ENCODE assay signal across 8 mouse cellular contexts in genomic region chr6:33929342-33930086, GRCm38 (mm10).
A peak's percentile ranks its signal among the peaks of the same experiment; 100 is the strongest.
DNase-seq lines count a peak whose midpoint lies in the region; ATAC-seq and TF ChIP-seq lines count a peak whose summit lies in the region.

No protein-coding gene starts in this region.

- no peak overlapping the region for H3K27ac ChIP-seq in embryonic facial prominence, embryonic 11.5 days (replicated peaks; ENCODE audit: low read depth, low read length)
- no peak overlapping the region for H3K27ac ChIP-seq in heart, adult 2 months
- no peak overlapping the region for H3K27ac ChIP-seq in midbrain, embryonic 16.5 days (ENCODE audit: low read length)

- TF ChIP-seq EP300 in heart, adult 2 months (IDR thresholded peaks at IDR 0.05; ENCODE audit: insufficient read depth, low read depth, low read length) = peak; percentile 73; the same call in 1 of the 2 replicates

- intact Hi-C loops in heart, adult 2 months (cut with DNase I) = no loop called here
- intact Hi-C loops in left cerebral cortex, postnatal 4 days (cut with DNase I) = no loop called here

- no peaks in the 10 kb centered on the region for H3K9me3 ChIP-seq in embryonic facial prominence, embryonic 11.5 days (replicated peaks; ENCODE audit: control insufficient read depth, low read length)
- no peaks in the 10 kb centered on the region for H3K9me3 ChIP-seq in midbrain, embryonic 16.5 days (replicated peaks; ENCODE audit: control insufficient read depth, low read length, poor library complexity, severe bottlenecking)

- peak; percentile 76; the same call in 1 of the 2 replicates for ATAC-seq in embryonic facial prominence, embryonic 11.5 days (replicated peaks; ENCODE audit: insufficient number of reproducible peaks, low FRiP score, low TSS enrichment, low read depth)
- peak; percentile 91 for ATAC-seq in midbrain, embryonic 16.5 days

- DNase-seq in 3T3-L1 (ENCODE audit: low read depth, low spot score) = peak; percentile 90
- peak; percentile 88 for DNase-seq in adrenal gland, postnatal 14 days
- DNase-seq in embryonic facial prominence, embryonic 11.5 days (ENCODE audit: low spot score) = peak; percentile 87
- DNase-seq in heart, adult 2 months = peak; percentile 70 to 77
- DNase-seq in kidney, adult 18-20 months = peak; percentile 81
- peak; percentile 88 for DNase-seq in left cerebral cortex, postnatal 4 days
- DNase-seq in spleen, postnatal 36 days (ENCODE audit: low spot score in 2 of 2) = peak; percentile 39 to 50

- 23% methylated on average over 13 of the region's 13 CpGs for WGBS in embryonic facial prominence, embryonic 11.5 days
- 17% methylated on average over 13 of the region's 13 CpGs for WGBS in heart, adult 2 months
- WGBS in midbrain, embryonic 16.5 days = 20% methylated on average over 13 of the region's 13 CpGs

- no peak overlapping the region for H3K4me3 ChIP-seq in embryonic facial prominence, embryonic 11.5 days (ENCODE audit: low read depth, low read length)
- H3K4me3 ChIP-seq in heart, adult 2 months = no peak overlapping the region
- H3K4me3 ChIP-seq in midbrain, embryonic 16.5 days (ENCODE audit: low read depth, low read length) = no peak overlapping the region

- H3K4me2 ChIP-seq in embryonic facial prominence, embryonic 11.5 days (ENCODE audit: low read depth, low read length) = no peak overlapping the region
- no peak overlapping the region for H3K4me2 ChIP-seq in midbrain, embryonic 16.5 days (ENCODE audit: low read length)

- H3K27me3 ChIP-seq in embryonic facial prominence, embryonic 11.5 days (ENCODE audit: control insufficient read depth, insufficient read depth, low read length) = no peaks in the 10 kb centered on the region
- no peaks in the 10 kb centered on the region for H3K27me3 ChIP-seq in heart, adult 2 months (ENCODE audit: control insufficient read depth, insufficient read depth, low read length)
- H3K27me3 ChIP-seq in midbrain, embryonic 16.5 days (ENCODE audit: control insufficient read depth, insufficient read depth, low read depth, low read length) = no peaks in the 10 kb centered on the region

- H3K4me1 ChIP-seq in embryonic facial prominence, embryonic 11.5 days (ENCODE audit: control insufficient read depth, insufficient read depth, low read length) = no peaks in the 10 kb centered on the region
- H3K4me1 ChIP-seq in heart, adult 2 months (ENCODE audit: control insufficient read depth, insufficient read depth, low read length) = 0 out of 2 replicates have a peak, but pooled peaks cover 1% of the 10 kb centered on the region
- peaks cover 6% of the 10 kb centered on the region; the same call in 1 of the 2 replicates for H3K4me1 ChIP-seq in midbrain, embryonic 16.5 days (ENCODE audit: control insufficient read depth, insufficient read depth, low read length)

- TF ChIP-seq POLR2A in heart, adult 2 months (IDR thresholded peaks at IDR 0.05; ENCODE audit: insufficient read depth, low read depth, low read length) = no peak

- TF ChIP-seq CTCF in heart, adult 2 months (IDR thresholded peaks at IDR 0.05) = peak; percentile 93

- no peaks in the 10 kb centered on the region for H3K36me3 ChIP-seq in embryonic facial prominence, embryonic 11.5 days (replicated peaks; ENCODE audit: control insufficient read depth, insufficient read depth, low read depth, low read length)
- H3K36me3 ChIP-seq in heart, adult 2 months (ENCODE audit: control insufficient read depth, insufficient read depth, low read length) = no peaks in the 10 kb centered on the region
- H3K36me3 ChIP-seq in midbrain, embryonic 16.5 days (ENCODE audit: control insufficient read depth, insufficient read depth, low read length) = no peaks in the 10 kb centered on the region

- H3K9ac ChIP-seq in embryonic facial prominence, embryonic 11.5 days (replicated peaks; ENCODE audit: low read length) = no peak overlapping the region
- H3K9ac ChIP-seq in heart, adult 2 months (ENCODE audit: low read depth, low read length) = no peak overlapping the region
- H3K9ac ChIP-seq in midbrain, embryonic 16.5 days (ENCODE audit: low read depth, low read length) = no peak overlapping the region

- H3K79me2 ChIP-seq in heart, adult 2 months (replicated peaks; ENCODE audit: control insufficient read depth, insufficient read depth, low read length) = no peaks in the 10 kb centered on the region
